Mouse (Mus musculus) embryonic fibroblast, embryonic 13.5 days (primary cell): ENCODE measurements around the gene Gm28230.

Source experiments
- CTCF ChIP-seq: IDR thresholded peaks from 2 replicates; pipeline ENCODE4 v1.5.1; 2011; ENCODE audit warnings: mild to moderate bottlenecking, control low read depth, low read length, moderate library complexity, borderline replicate concordance; ENCODE audit not compliant: insufficient read depth
- POLR2A ChIP-seq: IDR thresholded peaks from 2 replicates; pipeline ENCODE4 v1.6.1; 2011; ENCODE audit warnings: low read depth, mild to moderate bottlenecking, control low read depth, low read length, moderate library complexity

- no peak for TF ChIP-seq CTCF
- no peak; the same call in 1 of the 2 replicates for TF ChIP-seq POLR2A
Observed at GRCm38 (mm10) chr2:74703720-74704392, 22.7 kb upstream of the Gm28230 start.
